Mouse (Mus musculus) cortical plate, adult 2 months (tissue): Measurements from ENCODE around the gene Car8.

Source experiments
- CTCF ChIP-seq: fragments of 200-500 bp; IDR thresholded peaks from 2 replicates; pipeline ENCODE4 v1.5.1; 2011; ENCODE audit warnings: mild to moderate bottlenecking, control low read depth, low read length; ENCODE audit not compliant: insufficient read depth; ENCODE audit errors: extremely low read depth
- POLR2A ChIP-seq: fragments of 200-500 bp; IDR thresholded peaks from 2 replicates; pipeline ENCODE4 v1.6.1; 2011; ENCODE audit warnings: mild to moderate bottlenecking, low read length, control low read depth; ENCODE audit not compliant: insufficient read depth; ENCODE audit errors: extremely low read depth

DNA sequence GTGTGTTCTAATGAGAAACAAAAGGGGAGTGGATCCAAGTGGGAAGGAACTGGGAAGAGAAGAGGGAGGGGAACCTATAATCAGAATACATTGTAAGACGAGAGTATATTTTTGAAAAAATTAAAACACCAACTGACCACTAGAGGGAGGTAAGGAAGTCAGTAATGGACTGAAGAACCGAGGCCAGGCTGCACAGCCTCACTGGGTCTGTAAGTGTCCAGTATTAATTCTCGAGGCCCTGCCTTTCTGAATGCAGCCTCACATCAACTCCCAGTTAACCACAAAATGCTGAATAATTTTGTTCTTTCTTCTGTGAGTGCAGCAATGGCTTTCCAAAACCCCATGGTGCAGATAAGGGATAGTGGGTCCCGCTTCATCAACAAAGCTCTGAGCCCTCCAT, 48.4 kb downstream of the Car8 start:
- TF ChIP-seq POLR2A (no peak), CTCF (no peak)
